Mouse (Mus musculus): ENCODE measurements around the gene Nlrp9c. TPM values are rescaled to one million over a fixed set of nuclear protein-coding genes. Genes with fewer than 3 reads are reported as not detected.
"Not testable (repeated sequence)": the region's sequence is repeated elsewhere in the genome, so short reads cannot be mapped to it uniquely, and the experiment has no call there.

Nlrp9c gene
- not detected for total RNA-seq (2022)

- not testable (repeated sequence) for DNase-seq (ENCODE audit: low spot score in 2 of 2)
Measured at GRCm38 (mm10) chr7:26403600-26403999, at the start of gene Nlrp9c. Gene Nlrp9c (minus strand): TSS chr7:26403700.

GRCm38 (mm10) chr7:26434813-26435212, 31.3 kb upstream of the Nlrp9c start, which contains the start of gene Nlrp4a:
Gene Nlrp4a (plus strand): TSS chr7:26435113.
- no peak for DNase-seq (ENCODE audit: low spot score in 2 of 2)

- not testable (repeated sequence) for DNase-seq (ENCODE audit: low spot score in 2 of 2)
Measured at GRCm38 (mm10) chr7:26391811-26392210, 11.7 kb downstream of the Nlrp9c start.

- not testable (repeated sequence) for DNase-seq (ENCODE audit: low spot score in 2 of 2)
Measured at GRCm38 (mm10) chr7:26391137-26391536, 12.4 kb downstream of the Nlrp9c start.

- DNase-seq (ENCODE audit: low spot score in 2 of 2), result not testable (repeated sequence)
Measured at GRCm38 (mm10) chr7:26386691-26387090, 16.8 kb downstream of the Nlrp9c start.

DNA sequence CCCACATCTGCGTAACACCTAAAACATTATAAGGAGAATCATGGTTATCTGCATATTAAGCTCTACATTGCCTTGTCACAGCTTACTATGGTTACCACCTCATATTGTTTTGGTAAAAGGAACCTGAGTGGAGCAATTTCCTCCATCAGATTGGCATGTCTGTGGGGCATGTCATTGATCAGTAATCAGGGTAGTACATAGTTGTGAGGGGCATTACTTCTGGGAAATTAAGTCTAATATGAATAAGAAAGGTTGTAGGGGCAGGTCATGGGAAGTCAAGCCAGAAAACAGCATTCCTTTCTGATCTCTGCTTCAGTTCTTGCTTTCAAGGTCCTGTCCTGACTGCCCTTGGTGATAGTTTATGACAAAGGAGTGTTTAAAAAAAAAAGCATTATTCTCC, 22.7 kb downstream of the Nlrp9c start:
- DNase-seq (ENCODE audit: low spot score in 2 of 2), result no peak

DNA sequence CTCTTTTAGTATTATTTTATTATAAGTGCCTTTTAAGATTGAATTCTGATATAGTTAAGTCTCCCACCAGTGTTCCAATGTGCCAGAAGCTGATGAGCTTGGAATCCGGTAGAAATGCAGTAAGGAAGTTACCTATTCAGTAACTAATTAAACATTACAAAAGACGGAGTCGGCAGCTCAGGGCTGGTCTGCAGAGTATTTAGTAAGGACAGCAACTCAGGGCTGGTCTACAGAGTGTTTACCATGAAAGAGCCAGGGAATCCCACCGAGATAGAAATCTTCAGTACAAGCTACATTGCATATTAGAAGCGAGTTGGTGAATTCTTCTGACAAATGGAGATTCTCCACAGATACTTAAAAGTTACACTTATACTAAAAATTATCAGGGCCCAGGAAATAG, 30.3 kb downstream of the Nlrp9c start:
- not testable (repeated sequence) for DNase-seq (ENCODE audit: low spot score in 2 of 2)

DNA sequence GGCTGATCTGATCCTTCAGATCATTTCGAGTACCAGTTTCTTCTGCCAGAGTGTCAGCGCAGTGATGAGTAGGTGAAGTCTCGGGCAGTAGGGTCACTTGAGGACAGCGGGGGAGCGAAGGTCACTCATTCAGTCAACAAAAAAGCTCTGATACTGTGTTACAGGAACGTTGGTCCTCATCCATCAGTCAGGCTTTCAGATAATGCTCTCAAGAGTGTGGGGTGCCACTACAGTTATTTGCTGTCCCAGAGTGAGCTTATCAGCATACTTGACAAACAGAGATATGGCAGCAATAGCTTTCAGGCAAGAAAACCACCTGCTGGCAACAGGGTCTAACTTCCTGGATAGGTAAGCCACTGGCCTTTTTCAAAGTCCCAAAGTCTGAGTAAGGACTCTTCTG, 46.8 kb downstream of the Nlrp9c start:
- not testable (repeated sequence) for DNase-seq (ENCODE audit: low spot score in 2 of 2)

DNA sequence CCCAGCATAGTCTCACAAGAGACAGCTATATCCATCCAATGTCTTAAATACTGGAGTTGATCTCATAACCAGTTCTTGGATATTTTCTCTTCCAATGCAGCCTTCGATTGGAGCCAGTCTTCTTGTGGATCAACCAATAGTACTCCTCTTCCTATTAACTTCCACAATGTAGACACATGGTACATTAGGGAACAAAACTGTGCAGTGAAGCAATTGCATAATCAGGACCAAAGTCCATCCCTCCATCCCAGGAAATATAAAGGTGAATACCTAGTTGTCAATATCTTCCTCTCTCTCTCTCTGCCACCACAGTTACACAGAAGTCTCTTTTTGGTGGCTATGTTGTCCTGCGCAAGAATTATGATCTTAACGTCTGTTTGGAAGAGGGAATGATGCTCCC, 51.2 kb downstream of the Nlrp9c start:
- DNase-seq (ENCODE audit: low spot score in 2 of 2), result not testable (repeated sequence)

- not testable (repeated sequence) for DNase-seq (ENCODE audit: low spot score in 2 of 2)
Measured at GRCm38 (mm10) chr7:26350177-26350576, 53.3 kb downstream of the Nlrp9c start.

GRCm38 (mm10) chr7:26320361-26320760, 83.1 kb downstream of the Nlrp9c start:
- not testable (repeated sequence) for DNase-seq (ENCODE audit: low spot score in 2 of 2)

DNA sequence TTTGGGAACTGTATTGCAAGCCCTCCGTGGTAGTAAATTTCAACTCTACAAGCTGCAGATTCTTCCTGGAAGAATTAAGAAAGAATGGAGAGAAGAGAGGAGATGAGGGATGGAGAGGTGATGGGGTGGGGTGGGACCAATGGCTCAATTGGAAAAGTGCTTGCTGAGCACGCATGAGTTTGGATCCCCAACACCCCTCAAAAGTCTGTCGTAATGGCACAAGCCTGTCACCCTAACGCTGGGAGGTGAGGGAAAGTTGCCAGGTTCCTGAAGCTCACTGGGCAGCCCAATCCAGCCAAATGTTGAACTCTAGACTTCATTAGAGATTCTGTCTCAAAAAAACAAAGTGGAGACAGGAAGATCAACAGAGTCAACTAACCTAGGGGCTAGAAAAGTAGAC, 87.7 kb downstream of the Nlrp9c start:
- DNase-seq (ENCODE audit: low spot score in 2 of 2), result not testable (repeated sequence)

- DNase-seq (ENCODE audit: low spot score in 2 of 2), result not testable (repeated sequence)
Measured at GRCm38 (mm10) chr7:26315194-26315593, 88.3 kb downstream of the Nlrp9c start.

DNA sequence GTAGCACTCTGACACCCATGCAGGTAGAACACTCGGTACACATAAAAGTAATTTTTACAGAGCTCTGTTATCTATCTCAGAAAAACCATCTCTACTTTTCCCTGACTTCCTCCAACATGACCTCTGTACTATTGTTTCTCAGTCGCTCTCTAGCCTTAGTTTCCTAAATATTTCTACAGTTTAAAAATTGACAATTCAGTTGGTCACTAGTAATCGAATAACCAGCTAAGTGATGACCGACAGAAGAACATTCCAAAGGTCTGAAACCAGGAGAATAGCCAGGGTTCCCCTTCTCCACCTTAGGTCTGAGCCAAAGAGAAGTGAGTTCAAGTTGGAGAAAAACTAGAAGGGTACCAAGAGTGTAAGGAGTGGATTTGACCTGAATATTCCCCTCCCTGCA, 91.7 kb downstream of the Nlrp9c start:
- not testable (repeated sequence) for DNase-seq (ENCODE audit: low spot score in 2 of 2)

DNA sequence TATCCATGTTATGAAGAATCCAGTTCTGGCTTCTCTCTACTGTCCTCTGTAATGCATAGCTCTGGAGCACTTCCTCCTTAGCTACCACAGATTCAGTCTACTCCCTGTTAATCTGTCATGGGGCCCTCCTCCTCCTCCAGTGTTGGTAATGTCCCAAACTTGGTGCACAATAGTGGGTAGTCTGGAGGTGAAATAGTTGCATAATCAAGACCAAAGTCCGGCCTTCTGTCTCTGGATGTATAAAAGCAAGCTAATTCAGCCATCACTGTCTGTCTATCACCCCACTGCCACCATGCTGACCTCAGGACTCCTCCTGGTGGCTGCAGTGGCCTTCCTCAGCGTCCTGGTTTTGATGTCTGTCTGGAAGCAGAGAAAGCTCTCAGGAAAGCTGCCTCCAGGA, 96.6 kb downstream of the Nlrp9c start, which contains the start of gene Cyp2a4:
TSS of gene Cyp2a4 (plus strand) at position 244 of the 400 bp plus-strand sequence.
- DNase-seq (ENCODE audit: low spot score in 2 of 2), result not testable (repeated sequence)

DNA sequence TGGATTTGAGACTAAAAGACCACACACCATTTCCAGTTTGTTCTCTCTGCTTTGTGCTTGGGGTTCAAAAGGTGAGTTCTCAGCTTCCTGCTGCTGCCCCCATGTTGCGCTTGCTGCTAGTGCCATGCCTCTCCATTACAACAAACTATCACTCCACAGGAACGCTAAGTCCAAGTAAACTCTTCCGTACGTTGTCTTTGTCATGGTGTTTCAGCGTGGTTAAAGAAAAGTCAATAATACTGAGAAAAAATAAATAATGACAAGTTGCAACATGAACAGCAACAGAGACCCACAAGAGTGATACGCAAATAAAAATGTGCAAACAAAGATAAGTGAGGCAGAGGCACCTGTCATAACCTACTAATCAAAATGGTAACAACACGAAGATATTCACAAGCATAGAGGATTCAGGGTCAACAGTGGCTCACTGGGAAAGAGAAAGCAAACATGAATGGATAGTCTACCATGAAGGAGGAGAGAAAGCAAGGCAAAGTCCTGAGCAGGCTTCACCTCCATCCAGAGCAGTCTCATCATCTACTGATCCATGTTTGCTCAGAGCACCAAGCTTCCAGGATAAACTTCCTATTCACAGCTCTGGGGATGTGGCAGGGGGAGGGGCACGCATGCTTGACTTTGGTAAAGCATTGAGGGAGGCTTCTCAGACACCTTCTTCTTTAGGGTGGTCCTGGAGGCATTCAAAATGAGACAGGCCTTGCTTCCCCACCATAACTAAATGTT, 99.9 kb downstream of the Nlrp9c start:
- DNase-seq (ENCODE audit: low spot score in 2 of 2), result not testable (repeated sequence)

Other genes with a start within 250 kb of the Nlrp9c start
- not detected for gene Cyp2b9, start 230.3 kb downstream of the Nlrp9c start, total RNA-seq (2022)
- not detected for gene Vmn1r184, start 143.4 kb downstream of the Nlrp9c start, total RNA-seq (2022)
- gene Cyp2a4, start 96.5 kb downstream of the Nlrp9c start, total RNA-seq (2022), result not detected
- not detected for gene Nlrp4a, start 31.4 kb upstream of the Nlrp9c start, total RNA-seq (2022)
- not detected for gene Nlrp9a, start 131.3 kb upstream of the Nlrp9c start, total RNA-seq (2022)
- not detected for gene Vmn1r185, start 214.8 kb upstream of the Nlrp9c start, total RNA-seq (2022)

All from left cerebral cortex, adult 8-10 months (tissue).